Mouse (Mus musculus) embryonic fibroblast, embryonic 13.5 days (primary cell): ENCODE measurements at regions not wholly inside any gene's neighbourhood (a gene's known extent, or its start where the extent isn't known, plus 50 kb on each side); places are given as distances from the start of the nearest gene placed in this dataset.

Experiments used
- CTCF ChIP-seq: IDR thresholded peaks from 2 replicates; pipeline ENCODE4 v1.5.1; 2011; ENCODE audit warnings: mild to moderate bottlenecking, control low read depth, low read length, moderate library complexity, borderline replicate concordance; ENCODE audit not compliant: insufficient read depth
- POLR2A ChIP-seq: IDR thresholded peaks from 2 replicates; pipeline ENCODE4 v1.6.1; 2011; ENCODE audit warnings: low read depth, mild to moderate bottlenecking, control low read depth, low read length, moderate library complexity

DNA sequence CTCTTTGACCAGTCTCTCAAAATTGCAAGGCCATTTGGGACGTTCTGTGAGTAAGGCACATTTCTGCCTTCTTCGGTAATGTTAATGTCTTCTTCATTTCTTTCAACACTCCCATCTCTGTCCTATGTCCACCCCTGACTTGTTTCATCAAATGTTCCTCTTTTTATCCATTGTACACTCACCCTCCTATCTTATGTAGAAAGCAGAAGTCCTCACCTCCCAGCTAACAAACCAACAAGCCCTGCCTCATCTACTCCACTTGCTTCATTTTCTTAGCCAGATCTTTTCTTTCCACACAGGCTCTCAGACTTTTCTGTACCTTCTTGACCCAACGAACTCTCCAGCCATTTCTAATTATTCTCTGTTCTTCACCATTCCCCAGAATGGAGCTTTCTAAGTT is 179.2 kb upstream of the Cnr1 start:
- no peak for TF ChIP-seq CTCF
- no peak for TF ChIP-seq POLR2A
